Mouse (Mus musculus) adrenal gland, adult (tissue): ENCODE data around the gene Tff3.

Source experiments
- DNase-seq, 2 experiments: peaks; one replicate each; pipeline ENCODE4 v3.0.0; 2022 to 2023; ENCODE audit warnings: low spot score in 1 of 2; ENCODE audit not compliant: inconsistent age in 2 of 2

The Tff3 gene

DNA sequence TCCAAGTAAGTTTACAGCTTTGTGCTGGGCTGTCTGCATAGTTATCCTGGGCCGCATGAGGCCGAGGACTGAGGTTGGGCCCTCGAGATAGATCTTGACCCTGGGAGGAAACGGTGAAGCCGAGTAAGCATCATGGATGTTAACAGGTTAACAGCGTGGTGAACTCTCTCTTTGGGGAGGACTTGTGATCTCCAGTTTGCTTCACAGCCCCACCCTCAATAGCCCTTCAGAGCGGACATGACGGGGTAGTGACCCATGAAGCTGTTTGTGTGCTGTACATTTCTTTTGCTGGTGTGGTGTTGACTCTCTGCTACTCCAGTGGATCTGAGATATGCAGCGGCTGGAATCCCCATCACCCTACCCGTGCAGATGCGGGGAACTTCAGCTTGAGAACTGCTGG is 50.9 kb downstream of the Tff3 start:
- DNase-seq = no peak

GRCm38 (mm10) chr17:31077561-31077960 is 51.9 kb downstream of the Tff3 start:
- peak in 1 of 2 experiments; percentile 67 for DNase-seq

DNA sequence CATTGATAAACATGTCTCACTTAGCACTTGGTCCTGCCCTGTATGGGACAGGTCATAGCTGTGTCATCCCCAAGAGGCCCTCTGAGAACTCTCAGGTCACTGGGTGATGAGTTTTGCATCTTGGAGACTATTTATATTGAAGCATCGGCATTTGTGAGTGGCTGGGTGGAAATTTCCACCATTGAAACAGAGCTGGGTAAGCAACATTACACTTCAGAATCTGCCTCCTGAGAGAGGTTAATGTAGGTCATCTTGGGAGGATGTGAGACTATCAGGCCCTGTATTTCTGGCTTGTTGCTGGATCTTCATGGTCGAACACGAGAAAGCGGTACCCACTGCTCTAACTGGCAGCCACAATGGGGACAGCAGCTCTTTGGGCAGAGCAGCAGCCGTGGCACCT is 54.0 kb downstream of the Tff3 start:
- DNase-seq = peak in 1 of 2 experiments; percentile 40
